19 mouse cellular contexts compared by ENCODE assay signal in genomic region chr14:11083462-11083861, GRCm38 (mm10).
DNase-seq lines count a peak whose midpoint lies in the region; ATAC-seq lines count a peak whose summit lies in the region.
"Had no signal": no experiment of that assay in that cellular context is flagged by ENCODE, and none has a peak within 500 bp of the region (broad histone marks: within the 10 kb centered on the region; RNA-seq: fewer than 3 reads in every experiment).

No protein-coding gene starts in this region.

- H3K36me3 ChIP-seq in embryonic facial prominence, embryonic 14.5 days (ENCODE audit: control insufficient read depth, insufficient read depth, low read length), result no peaks in the 10 kb centered on the region
- no peaks in the 10 kb centered on the region for H3K36me3 ChIP-seq in embryonic facial prominence, embryonic 10.5 days (replicated peaks)
- no peaks in the 10 kb centered on the region for H3K36me3 ChIP-seq in neural tube, embryonic 12.5 days
- H3K36me3 ChIP-seq in neural tube, embryonic 15.5 days, result no peaks in the 10 kb centered on the region
- H3K36me3 ChIP-seq in hindbrain, embryonic 13.5 days, result no peaks in the 10 kb centered on the region
- no peaks in the 10 kb centered on the region for H3K36me3 ChIP-seq in midbrain, embryonic 16.5 days (ENCODE audit: control insufficient read depth, insufficient read depth, low read length)
- H3K36me3 ChIP-seq: heart, embryonic 12.5 days; liver, embryonic 12.5 days; neural tube, embryonic 13.5 days had no signal

- ATAC-seq in embryonic facial prominence, embryonic 14.5 days (ENCODE audit: low read depth), result no peak
- ATAC-seq in neural tube, embryonic 12.5 days (ENCODE audit: low FRiP score, low read depth), result 0 out of 2 replicates have a peak, but pooled peaks have one; percentile 50
- no peak; the same call in 1 of the 2 replicates for ATAC-seq in neural tube, embryonic 15.5 days (ENCODE audit: low FRiP score)
- ATAC-seq in hindbrain, embryonic 13.5 days (ENCODE audit: low FRiP score), result peak; percentile 75
- ATAC-seq in midbrain, embryonic 16.5 days, result peak; percentile 94
- ATAC-seq: intestine, embryonic 16.5 days; liver, embryonic 12.5 days had no signal

- no peaks in the 10 kb centered on the region for H3K9me3 ChIP-seq in embryonic facial prominence, embryonic 14.5 days (ENCODE audit: control insufficient read depth, low read length)
- H3K9me3 ChIP-seq in embryonic facial prominence, embryonic 10.5 days, result no peaks in the 10 kb centered on the region
- H3K9me3 ChIP-seq in neural tube, embryonic 12.5 days, result no peaks in the 10 kb centered on the region
- H3K9me3 ChIP-seq in neural tube, embryonic 15.5 days (replicated peaks), result no peaks in the 10 kb centered on the region
- no peaks in the 10 kb centered on the region for H3K9me3 ChIP-seq in hindbrain, embryonic 13.5 days
- no peaks in the 10 kb centered on the region for H3K9me3 ChIP-seq in midbrain, embryonic 16.5 days (replicated peaks; ENCODE audit: control insufficient read depth, low read length, poor library complexity, severe bottlenecking)
- H3K9me3 ChIP-seq: heart, embryonic 12.5 days; liver, embryonic 12.5 days; neural tube, embryonic 13.5 days had no signal

- no peaks in the 10 kb centered on the region for H3K4me1 ChIP-seq in embryonic facial prominence, embryonic 14.5 days (ENCODE audit: control insufficient read depth, insufficient read depth, low read length)
- H3K4me1 ChIP-seq in embryonic facial prominence, embryonic 10.5 days, result no peaks in the 10 kb centered on the region
- no peaks in the 10 kb centered on the region for H3K4me1 ChIP-seq in neural tube, embryonic 12.5 days
- H3K4me1 ChIP-seq in neural tube, embryonic 15.5 days, result no peaks in the 10 kb centered on the region
- peaks cover 11% of the 10 kb centered on the region for H3K4me1 ChIP-seq in hindbrain, embryonic 13.5 days (replicated peaks)
- peaks cover 11% of the 10 kb centered on the region for H3K4me1 ChIP-seq in midbrain, embryonic 16.5 days (ENCODE audit: control insufficient read depth, insufficient read depth, low read length)
- H3K4me1 ChIP-seq: heart, embryonic 12.5 days; liver, embryonic 12.5 days had no signal

- DNase-seq in embryonic facial prominence, embryonic 14.5 days (ENCODE audit: low spot score), result peak; percentile 30
- no peak for DNase-seq in embryonic facial prominence, embryonic 10.5 days (ENCODE audit: low spot score)
- no peak for DNase-seq in B cell, adult 2 months
- no peak for DNase-seq in cerebellum, postnatal 25 days
- DNase-seq: adrenal gland, postnatal 10 days; cerebellum, adult 9-10 months; kidney, postnatal 14 days; thymus, adult 18-20 months had no signal

- H3K4me2 ChIP-seq in embryonic facial prominence, embryonic 14.5 days (ENCODE audit: low read depth, low read length), result no peak overlapping the region
- H3K4me2 ChIP-seq in neural tube, embryonic 12.5 days (replicated peaks), result no peak overlapping the region
- no peak overlapping the region for H3K4me2 ChIP-seq in neural tube, embryonic 15.5 days
- no peak overlapping the region for H3K4me2 ChIP-seq in hindbrain, embryonic 13.5 days
- no peak overlapping the region for H3K4me2 ChIP-seq in midbrain, embryonic 16.5 days (ENCODE audit: low read length)
- H3K4me2 ChIP-seq: heart, embryonic 12.5 days; liver, embryonic 12.5 days; lung, embryonic 14.5 days; neural tube, embryonic 13.5 days had no signal

- H3K27ac ChIP-seq in embryonic facial prominence, embryonic 14.5 days (replicated peaks; ENCODE audit: low read depth, low read length), result no peak overlapping the region
- no peak overlapping the region for H3K27ac ChIP-seq in embryonic facial prominence, embryonic 10.5 days (replicated peaks)
- H3K27ac ChIP-seq in neural tube, embryonic 12.5 days, result no peak overlapping the region
- H3K27ac ChIP-seq in neural tube, embryonic 15.5 days (replicated peaks), result no peak overlapping the region
- no peak overlapping the region for H3K27ac ChIP-seq in hindbrain, embryonic 13.5 days
- peak overlapping the region; percentile 73; the same call in 1 of the 2 replicates for H3K27ac ChIP-seq in midbrain, embryonic 16.5 days (ENCODE audit: low read length)
- H3K27ac ChIP-seq: liver, embryonic 12.5 days; macrophage; neural tube, embryonic 13.5 days had no signal

- H3K4me3 ChIP-seq in embryonic facial prominence, embryonic 14.5 days (ENCODE audit: low read depth, low read length), result no peak overlapping the region
- H3K4me3 ChIP-seq in embryonic facial prominence, embryonic 10.5 days, result no peak overlapping the region
- no peak overlapping the region for H3K4me3 ChIP-seq in neural tube, embryonic 12.5 days
- H3K4me3 ChIP-seq in neural tube, embryonic 15.5 days (replicated peaks), result no peak overlapping the region
- no peak overlapping the region for H3K4me3 ChIP-seq in hindbrain, embryonic 13.5 days
- H3K4me3 ChIP-seq in midbrain, embryonic 16.5 days (ENCODE audit: low read depth, low read length), result no peak overlapping the region
- H3K4me3 ChIP-seq: erythroblast, embryonic 14.5 days; heart, embryonic 12.5 days; liver, embryonic 12.5 days; neural tube, embryonic 13.5 days had no signal

- H3K27me3 ChIP-seq in embryonic facial prominence, embryonic 14.5 days (replicated peaks; ENCODE audit: control insufficient read depth, insufficient read depth, low read length), result no peaks in the 10 kb centered on the region
- H3K27me3 ChIP-seq in embryonic facial prominence, embryonic 10.5 days (replicated peaks; ENCODE audit: low read depth, poor library complexity, severe bottlenecking), result no peaks in the 10 kb centered on the region
- no peaks in the 10 kb centered on the region for H3K27me3 ChIP-seq in neural tube, embryonic 12.5 days (replicated peaks)
- no peaks in the 10 kb centered on the region for H3K27me3 ChIP-seq in neural tube, embryonic 15.5 days (replicated peaks)
- H3K27me3 ChIP-seq in hindbrain, embryonic 13.5 days, result no peaks in the 10 kb centered on the region
- H3K27me3 ChIP-seq in midbrain, embryonic 16.5 days (ENCODE audit: control insufficient read depth, insufficient read depth, low read depth, low read length), result no peaks in the 10 kb centered on the region
- H3K27me3 ChIP-seq: heart, embryonic 12.5 days; liver, embryonic 12.5 days; neural tube, embryonic 13.5 days had no signal

- H3K9ac ChIP-seq in embryonic facial prominence, embryonic 14.5 days (ENCODE audit: low read depth, low read length), result no peak overlapping the region
- no peak overlapping the region for H3K9ac ChIP-seq in neural tube, embryonic 12.5 days
- no peak overlapping the region for H3K9ac ChIP-seq in neural tube, embryonic 15.5 days (replicated peaks)
- H3K9ac ChIP-seq in hindbrain, embryonic 13.5 days, result no peak overlapping the region
- no peak overlapping the region for H3K9ac ChIP-seq in midbrain, embryonic 16.5 days (ENCODE audit: low read depth, low read length)
- H3K9ac ChIP-seq: heart, embryonic 12.5 days; liver, embryonic 12.5 days; lung, embryonic 14.5 days; neural tube, embryonic 13.5 days had no signal

- 49% methylated on average over 5 of the region's 5 CpGs for WGBS in embryonic facial prominence, embryonic 14.5 days
- WGBS in embryonic facial prominence, embryonic 10.5 days, result 81% methylated on average over 5 of the region's 5 CpGs
- 53% methylated on average over 5 of the region's 5 CpGs for WGBS in neural tube, embryonic 12.5 days
- WGBS in neural tube, embryonic 15.5 days, result 33% methylated on average over 5 of the region's 5 CpGs
- WGBS in hindbrain, embryonic 13.5 days, result 34% methylated on average over 5 of the region's 5 CpGs
- 8% methylated on average over 5 of the region's 5 CpGs for WGBS in midbrain, embryonic 16.5 days

Comparison
In these comparisons a context has a peak if more than half of its experiments do, and no peak if none do; other contexts are left out.
1. ATAC-seq: peak in neural tube, embryonic 12.5 days (single experiment), hindbrain, embryonic 13.5 days (single experiment) and midbrain, embryonic 16.5 days (single experiment); none in embryonic facial prominence, embryonic 14.5 days (single experiment) and neural tube, embryonic 15.5 days (single experiment).